Mouse (Mus musculus) left cerebral cortex, postnatal 25 days (tissue): ENCODE data around the gene Bcl7b. TPM values are rescaled to one million over a fixed set of nuclear protein-coding genes. Genes with fewer than 3 reads are reported as not detected.
A peak's percentile ranks its signal among the peaks of the same experiment; 100 is the strongest.

Experiments used
- DNase-seq, 2 experiments: peaks; one replicate each; pipeline ENCODE4 v3.0.0; 2022; ENCODE audit warnings: low spot score in 2 of 2, mixed read lengths in 1 of 2
- intact Hi-C: fragments of 180-260 bp; cut with DNase I; formaldehyde crosslinking; loops from one replicate; pipeline ENCODE4 v1.15.1; 2025
- total RNA-seq, 2 experiments: library from RNA; stranded (reverse); gene quantifications; 2 replicates each; pipeline ENCODE4 v1.2.3; 2021

Gene Bcl7b
- total RNA-seq: 10 to 100 TPM; 52.4 to 53.4 TPM

DNA sequence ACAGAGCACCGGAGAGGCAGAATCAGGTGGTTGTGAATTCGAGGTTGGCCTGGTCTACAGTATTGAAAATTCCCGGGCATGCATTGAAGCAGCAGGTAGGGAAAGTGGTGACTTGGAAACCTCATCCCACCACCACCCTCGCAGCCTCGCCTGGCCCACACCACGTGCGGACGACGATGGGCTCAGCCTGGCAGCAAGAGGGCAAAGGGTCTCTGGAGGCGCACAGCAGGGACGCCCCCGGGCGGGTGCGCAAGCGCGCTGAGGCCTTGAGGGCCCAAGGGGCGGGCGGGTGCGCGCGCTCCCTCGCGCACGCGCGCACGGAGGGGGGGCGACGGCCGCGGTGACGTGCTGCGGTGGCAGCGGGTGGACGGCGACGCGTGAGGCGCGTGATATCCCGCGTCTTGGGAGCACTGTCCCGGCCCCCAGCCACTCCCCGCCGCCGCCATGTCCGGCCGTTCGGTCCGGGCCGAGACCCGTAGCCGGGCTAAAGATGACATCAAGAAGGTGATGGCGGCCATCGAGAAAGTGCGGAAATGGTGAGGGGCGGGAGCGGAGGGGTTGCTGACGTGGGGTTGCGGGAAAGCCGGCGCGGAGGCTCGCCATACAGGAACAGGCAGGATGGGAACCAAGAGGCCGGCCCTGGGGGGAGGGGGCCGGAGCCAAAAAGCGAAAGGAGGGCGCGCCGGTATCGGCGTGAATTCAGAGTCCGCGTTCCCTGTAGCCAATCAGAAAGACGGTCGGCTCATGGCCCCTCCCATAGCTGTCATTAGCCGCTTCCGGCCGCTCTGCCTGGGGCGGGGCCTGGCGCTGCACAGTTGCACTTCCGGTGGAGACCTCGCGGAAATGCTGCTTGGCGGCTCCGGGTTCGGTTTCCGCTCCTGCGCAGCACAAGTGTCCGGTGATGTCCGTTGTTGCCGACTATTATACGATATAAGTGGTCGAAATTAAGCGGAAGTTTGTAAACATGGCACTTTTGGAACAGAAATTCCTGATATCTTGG lies at the start of gene Bcl7b:
Gene Bcl7b, plus strand, starts transcription at position 221 of the 1,000 bp plus-strand sequence.
- intact Hi-C loops: loop anchor here (1.0 kb wide), 2 partner anchors 19 kb away; partner anchors contain the start of genes Baz1b and Tbl2

GRCm38 (mm10) chr5:135118589-135119081 lies 49.4 kb upstream of the Bcl7b start:
- intact Hi-C loops: loop anchor here (1.0 to 2.0 kb wide), 2 partner anchors 73 to 168 kb away; no protein-coding TSS in a partner anchor
- DNase-seq: peak; percentile 27 to 47

More for the DNA sequence above, at the start of gene Bcl7b:
- DNase-seq: peak; percentile 97 to 99

DNA sequence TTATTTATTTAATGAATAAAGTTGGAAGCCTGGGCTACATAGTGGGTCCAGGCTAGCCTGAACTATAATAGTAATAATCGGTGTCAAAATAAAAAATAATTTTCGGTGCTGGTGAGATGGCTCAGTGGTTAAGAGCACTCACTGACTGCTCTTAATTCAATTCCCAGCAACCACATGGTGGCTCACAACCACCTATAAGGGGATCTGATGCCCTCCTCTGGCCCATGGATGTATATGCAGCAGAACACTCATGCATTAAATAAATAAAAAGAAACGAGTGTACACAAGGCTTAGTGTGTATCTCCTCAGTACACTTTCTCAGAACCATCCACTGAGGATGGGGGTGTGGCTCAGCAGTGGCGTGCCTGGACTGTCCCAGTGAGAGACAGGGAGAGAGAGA lies 47.3 kb upstream of the Bcl7b start:
- intact Hi-C loops: no loop called here

GRCm38 (mm10) chr5:135126121-135126520 lies 42.0 kb upstream of the Bcl7b start:
- peak in 1 of 2 experiments; percentile 42 for DNase-seq
- intact Hi-C loops: loop anchor here (5.0 kb wide), 1 partner anchor 226 kb away; the partner anchor contains the start of genes Fkbp6 and Trim50

More for the DNA sequence above, 47.3 kb upstream of the Bcl7b start:
- DNase-seq: no peak

DNA sequence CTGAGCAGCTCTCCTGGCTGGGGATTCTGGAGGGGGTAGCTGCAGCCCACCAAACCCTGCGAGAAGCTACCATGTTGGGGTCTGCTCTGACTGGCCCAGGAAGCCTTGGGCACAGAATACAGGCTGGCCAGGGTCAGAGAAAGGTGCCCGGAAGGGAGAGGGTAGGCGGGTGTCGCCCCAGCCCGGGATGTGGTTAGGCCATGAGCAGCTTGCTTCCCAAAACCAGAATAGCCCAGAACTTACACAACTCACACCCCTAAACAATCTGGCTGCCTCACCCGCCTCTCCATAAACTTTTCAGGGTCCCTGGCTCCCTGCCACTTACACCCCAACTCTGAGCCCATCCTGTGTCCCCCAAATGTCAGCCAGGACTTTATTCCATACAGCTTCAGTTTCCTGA lies 40.4 kb upstream of the Bcl7b start:
- DNase-seq: no peak
- intact Hi-C loops: loop anchor here (5.0 kb wide), 1 partner anchor 225 kb away; the partner anchor contains the start of genes Fkbp6 and Trim50

DNA sequence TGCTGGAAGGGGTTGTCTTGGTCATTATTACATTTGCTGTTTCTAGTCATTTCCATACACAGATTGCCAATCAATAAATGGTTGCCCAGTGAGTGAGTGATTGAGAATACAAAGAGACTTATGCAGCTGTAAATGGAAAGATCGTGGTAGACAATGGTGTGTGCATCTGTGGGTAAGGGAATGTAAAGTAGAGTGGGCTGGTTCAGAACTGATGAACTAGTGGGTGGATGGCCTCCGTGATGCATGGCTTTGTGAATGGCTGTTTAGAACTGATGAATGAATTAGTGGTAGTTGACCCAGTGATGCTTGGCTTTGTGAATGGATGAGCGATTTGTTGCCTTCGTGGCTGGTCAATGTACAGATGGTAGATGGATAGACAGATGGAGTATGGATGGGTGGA lies 38.3 kb upstream of the Bcl7b start:
- intact Hi-C loops: loop anchor here (5.0 kb wide), 1 partner anchor 223 kb away; the partner anchor contains the start of genes Fkbp6 and Trim50
- no peak for DNase-seq

- intact Hi-C loops: no loop called here
- DNase-seq: peak in 1 of 2 experiments; percentile 27
Observed at GRCm38 (mm10) chr5:135133736-135134405, 34.2 kb upstream of the Bcl7b start.

DNA sequence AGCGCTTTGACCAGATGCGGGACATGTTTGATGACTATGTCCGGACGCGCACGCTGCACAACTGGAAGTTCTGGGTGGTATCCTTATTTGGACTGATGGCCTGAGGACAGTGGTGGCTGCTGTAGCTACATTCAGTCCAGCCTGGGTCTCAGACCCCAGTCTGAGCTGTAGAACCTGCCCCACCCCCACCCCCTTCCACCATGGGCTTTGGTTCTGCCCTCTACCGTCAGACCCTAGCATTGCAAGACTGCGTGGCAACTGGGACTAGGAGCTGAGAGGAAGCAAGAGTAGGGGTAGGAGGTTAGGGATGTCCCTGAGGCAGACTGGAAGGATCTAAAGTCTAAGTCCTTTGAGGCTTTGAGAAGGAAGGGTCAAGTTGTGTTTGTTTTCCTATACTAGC lies 33.5 kb upstream of the Bcl7b start:
- intact Hi-C loops: no loop called here
- no peak for DNase-seq

DNA sequence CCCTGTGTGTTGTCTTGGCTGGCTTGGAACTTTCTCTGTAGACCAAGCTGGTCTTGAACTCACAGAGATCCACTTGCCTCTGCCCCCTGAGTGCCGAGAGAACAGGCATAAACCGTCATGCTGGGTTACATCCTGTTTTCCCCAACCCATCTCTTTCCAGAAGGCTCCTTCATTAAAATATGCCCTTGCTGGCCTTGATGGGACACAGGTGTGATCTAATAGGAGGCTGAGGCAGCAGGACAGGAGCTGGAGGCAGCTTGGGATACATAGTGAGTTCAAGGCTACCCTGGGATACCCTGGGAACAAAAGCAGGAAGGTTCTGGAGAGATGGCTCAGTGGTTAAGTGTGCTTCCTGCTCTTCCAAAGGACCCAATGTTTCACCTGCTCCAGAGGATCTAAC lies 28.2 kb upstream of the Bcl7b start:
- DNase-seq: no peak
- intact Hi-C loops: no loop called here

GRCm38 (mm10) chr5:135144469-135144868 lies 23.6 kb upstream of the Bcl7b start:
- intact Hi-C loops: no loop called here
- DNase-seq: no peak

DNA sequence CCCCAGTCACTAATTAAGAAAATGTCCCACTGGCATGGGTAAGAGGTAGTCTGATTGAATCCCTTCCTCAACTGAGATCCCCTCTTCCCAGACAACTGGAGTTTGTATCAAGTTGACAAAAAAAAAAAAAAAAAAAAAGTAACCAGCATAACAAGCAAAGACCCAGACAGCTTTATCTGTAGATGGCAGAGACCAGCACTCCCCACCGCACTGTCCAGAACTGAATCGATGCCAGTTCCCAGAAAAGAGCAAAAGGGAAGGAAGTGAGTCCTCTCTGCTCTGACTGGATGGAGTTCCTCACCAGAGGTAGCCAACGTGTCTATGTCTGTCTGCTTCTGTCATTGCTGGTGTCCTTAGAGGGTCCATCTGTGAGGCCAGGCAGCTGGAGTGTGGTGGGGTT lies 22.6 kb upstream of the Bcl7b start:
- intact Hi-C loops: loop anchor here (5.0 kb wide), 1 partner anchor 68 kb away; the partner anchor contains the start of gene Vps37d

GRCm38 (mm10) chr5:135145955-135146354 lies 22.1 kb upstream of the Bcl7b start:
- intact Hi-C loops: loop anchor here (5.0 kb wide), 1 partner anchor 69 kb away; the partner anchor contains the start of gene Vps37d

More for the DNA sequence above, 22.6 kb upstream of the Bcl7b start:
- DNase-seq: peak in 1 of 2 experiments; percentile 35

GRCm38 (mm10) chr5:135148715-135149052 lies 19.4 kb upstream of the Bcl7b start:
- intact Hi-C loops: loop anchor here (1.0 to 5.0 kb wide), 3 partner anchors 20 to 71 kb away; partner anchors contain the start of genes Baz1b, Bcl7b and Vps37d
- DNase-seq: no peak

More at GRCm38 (mm10) chr5:135145955-135146354, 22.1 kb upstream of the Bcl7b start:
- DNase-seq: no peak

GRCm38 (mm10) chr5:135149053-135149819 lies 18.8 kb upstream of the Bcl7b start, which contains the start of gene Tbl2:
Tbl2 (plus strand) TSS chr5:135149657.
- intact Hi-C loops: loop anchor here (1.0 to 5.0 kb wide), 3 partner anchors 19 to 72 kb away; partner anchors contain the start of genes Baz1b, Bcl7b and Vps37d
- peak; percentile 98 to 99 for DNase-seq

DNA sequence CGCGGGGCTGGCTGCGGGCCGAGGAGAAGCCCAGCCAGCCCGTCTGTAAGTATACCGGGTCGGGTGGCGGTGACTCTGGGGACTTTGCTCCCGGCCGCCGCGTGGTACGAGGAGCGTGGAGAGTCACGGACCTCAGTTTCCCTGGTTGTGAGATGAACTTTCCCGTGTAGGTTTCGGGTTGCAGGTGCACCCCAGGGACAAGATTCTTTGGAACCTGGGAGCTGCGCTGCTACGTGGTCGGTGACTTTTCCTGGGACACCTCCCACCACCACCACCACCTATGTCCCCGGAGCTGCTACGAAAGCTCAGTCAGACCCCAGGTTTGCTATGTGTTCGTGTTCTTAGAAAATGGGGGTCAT lies 18.3 kb upstream of the Bcl7b start:
- intact Hi-C loops: loop anchor here (1.0 to 5.0 kb wide), 4 partner anchors 19 to 137 kb away; partner anchors contain the start of genes Baz1b, Bcl7b and Vps37d

DNA sequence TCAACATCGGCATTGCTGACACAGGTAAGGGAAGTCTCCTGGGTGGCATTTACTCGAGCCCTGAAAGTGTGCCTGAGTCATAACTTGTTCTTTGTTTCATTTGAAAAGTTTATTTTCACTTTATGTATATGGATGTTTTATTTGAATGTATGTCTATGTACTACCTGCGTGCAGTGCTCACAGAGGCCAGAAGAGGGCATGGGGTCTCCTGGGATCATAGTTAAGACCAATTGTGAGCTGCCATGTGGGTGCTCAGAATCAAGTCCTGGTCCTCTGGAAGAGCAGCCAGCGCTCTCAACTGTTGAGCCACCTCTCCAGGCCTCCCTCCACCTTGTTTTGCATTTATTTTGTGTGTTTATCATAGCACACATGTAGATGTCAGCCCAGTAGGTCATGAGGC lies 11.6 kb upstream of the Bcl7b start:
- DNase-seq: no peak
- intact Hi-C loops: no loop called here

More for the DNA sequence above, 18.3 kb upstream of the Bcl7b start:
- no peak for DNase-seq

DNA sequence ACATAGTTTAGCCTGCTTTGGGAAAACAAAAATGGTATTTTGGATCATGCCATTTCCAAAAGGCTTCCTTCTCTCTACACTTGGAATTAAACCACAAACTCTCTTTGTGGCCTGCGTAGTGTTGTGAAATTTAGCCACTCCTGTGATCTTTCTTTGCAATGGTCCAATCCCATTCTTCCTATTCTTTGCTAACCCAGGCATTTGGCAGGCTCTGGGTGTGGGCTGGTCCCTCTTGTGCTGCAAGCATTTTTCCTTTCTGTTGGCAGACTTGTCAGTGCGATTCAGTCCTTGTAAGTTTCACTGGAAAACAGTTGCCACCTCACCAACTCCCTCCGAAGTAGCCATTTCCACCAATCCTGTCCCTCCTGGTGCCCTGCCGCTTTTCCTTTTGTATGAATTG lies 6.9 kb upstream of the Bcl7b start:
- intact Hi-C loops: no loop called here
- peak; percentile 27 to 81 for DNase-seq

- no peak for DNase-seq
- intact Hi-C loops: no loop called here
Observed at GRCm38 (mm10) chr5:135161650-135162049, 6.4 kb upstream of the Bcl7b start.

DNA sequence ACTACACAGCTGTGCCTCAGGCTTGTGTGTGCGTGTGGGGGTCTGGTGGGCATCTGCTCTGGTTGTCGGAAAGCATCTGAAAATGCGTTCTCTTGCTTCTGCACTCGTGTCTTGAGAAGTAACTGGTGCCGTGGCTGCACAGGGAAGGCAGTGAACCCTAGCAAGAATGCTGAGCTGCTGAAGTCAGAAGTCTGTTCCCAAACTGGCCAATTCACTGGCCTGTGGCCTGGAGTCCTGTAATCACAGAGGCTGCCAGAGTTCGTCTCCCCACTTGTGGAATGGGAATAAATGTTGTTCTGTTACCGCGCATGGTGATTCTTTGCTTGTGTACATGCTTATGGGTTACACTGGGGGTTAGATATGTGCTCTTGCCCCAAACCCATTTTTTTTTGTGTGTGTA lies 5.7 kb upstream of the Bcl7b start:
- no peak for DNase-seq
- intact Hi-C loops: no loop called here
